Mouse (Mus musculus) midbrain, postnatal 0 days (tissue): ENCODE measurements around the gene Rasgef1c. TPM values are rescaled to one million over a fixed set of nuclear protein-coding genes. Genes with fewer than 3 reads are reported as not detected.

Experiments used
- ATAC-seq: fragments of 200-750 bp; cut with Nextera tagmentation; 2 replicates; pipeline ENCODE4 v1.8.0; 2017; ENCODE audit warnings: moderate number of reproducible peaks, mild to moderate bottlenecking, moderate TSS enrichment, moderate library complexity; ENCODE audit not compliant: low FRiP score
- DNase-seq: peaks from one replicate; pipeline ENCODE4 v3.0.0-alpha.2; 2015; ENCODE audit warnings: low spot score
- H3K27ac ChIP-seq: fragments of 300-500 bp; sonication (generic); 2 replicates; pipeline ENCODE4 v1.5.1; 2014; ENCODE audit warnings: low read depth, mild to moderate bottlenecking, low read length, mixed read lengths
- H3K27me3 ChIP-seq: fragments of 300-500 bp; sonication (generic); 2 replicates; pipeline ENCODE4 v1.6.1; 2014; ENCODE audit warnings: low read length, control low read depth, mixed read lengths; ENCODE audit not compliant: insufficient read depth
- H3K36me3 ChIP-seq: fragments of 300-500 bp; sonication (generic); 2 replicates; pipeline ENCODE4 v1.6.1; 2014; ENCODE audit warnings: low read length, control low read depth, mixed read lengths; ENCODE audit not compliant: insufficient read depth
- H3K4me1 ChIP-seq: fragments of 300-500 bp; sonication (generic); 2 replicates; pipeline ENCODE4 v1.6.1; 2014; ENCODE audit warnings: mild to moderate bottlenecking, control low read depth, antibody characterized with exemption, low read length, mixed read lengths; ENCODE audit not compliant: insufficient read depth
- H3K4me2 ChIP-seq: fragments of 300-500 bp; sonication (generic); 2 replicates; pipeline ENCODE4 v1.6.1; 2014; ENCODE audit warnings: low read depth, mild to moderate bottlenecking, low read length, mixed read lengths; ENCODE audit not compliant: poor library complexity, severe bottlenecking
- H3K4me3 ChIP-seq: fragments of 300-500 bp; sonication (generic); 2 replicates; pipeline ENCODE4 v1.5.1; 2014; ENCODE audit warnings: low read depth, mild to moderate bottlenecking, low read length, moderate library complexity
- H3K9ac ChIP-seq: fragments of 300-500 bp; sonication (generic); replicated peaks from 2 replicates; pipeline ENCODE4 v1.6.1; 2014; ENCODE audit warnings: mild to moderate bottlenecking, low read length, moderate library complexity, mixed read lengths; ENCODE audit not compliant: poor library complexity, severe bottlenecking
- H3K9me3 ChIP-seq: fragments of 300-500 bp; sonication (generic); 2 replicates; pipeline ENCODE4 v1.6.1; 2016; ENCODE audit warnings: low read length, control low read depth
- CTCF ChIP-seq: IDR thresholded peaks from 2 replicates; pipeline ENCODE4 v1.5.1; 2016; ENCODE audit warnings: antibody characterized with exemption, mild to moderate bottlenecking
- WGBS: fragments of 180-500 bp; shearing (Covaris S2); extraction: QIAGEN DNeasy Blood & Tissue Kit; methylation state at CpG from one replicate; pipeline ENCODE4 v1.1.7; 2014; 5-methylcytosine and 5-hydroxymethylcytosine counted together
- polyA plus RNA-seq: library from polyadenylated mRNA; unstranded; fragments of >200 nt; fragmentation: Nextera tagmentation; extraction: Ambion mirVana; gene quantifications from 2 replicates; pipeline ENCODE4 v1.2.1, GENCODE M21; 2015
- total RNA-seq: library from RNA; depleted of rRNA; stranded (reverse); fragments of >200 nt; gene quantifications from 2 replicates; pipeline ENCODE4 v1.2.3, GENCODE M21; 2014

Gene Rasgef1c
- total and polyA plus RNA-seq, 2 experiments from 2014 or later: 43.3 to 45.7 TPM

- 32% methylated on average over 5 of the region's 5 CpGs for WGBS
- Histone ChIP-seq H3K9ac (no peak overlapping the region), H3K4me1 (peaks cover 6% of the 10 kb centered on the region; the same call in 1 of the 2 replicates), H3K4me2 (no peak overlapping the region), H3K9me3 (no peaks in the 10 kb centered on the region), H3K27me3 (no peaks in the 10 kb centered on the region), H3K36me3 (no peaks in the 10 kb centered on the region), H3K27ac (no peak overlapping the region), H3K4me3 (no peak overlapping the region)
- TF ChIP-seq CTCF: no peak
- DNase-seq (peak; percentile 58), ATAC-seq (peak; percentile 47; the same call in 1 of the 2 replicates)
Measured at GRCm38 (mm10) chr11:49931037-49931625, 29.5 kb downstream of the Rasgef1c start.

GRCm38 (mm10) chr11:49931853-49932252 lies 30.2 kb downstream of the Rasgef1c start:
- H3K4me1 ChIP-seq: peaks cover 6% of the 10 kb centered on the region; the same call in 1 of the 2 replicates
- no peak overlapping the region for H3K4me3 ChIP-seq
- H3K27me3 ChIP-seq: no peaks in the 10 kb centered on the region
- H3K36me3 ChIP-seq: no peaks in the 10 kb centered on the region
- no peak overlapping the region for H3K9ac ChIP-seq
- H3K27ac ChIP-seq: no peak overlapping the region
- H3K4me2 ChIP-seq: no peak overlapping the region
- H3K9me3 ChIP-seq: no peaks in the 10 kb centered on the region
- DNase-seq (peak; percentile 70), ATAC-seq (peak; percentile 52; the same call in 1 of the 2 replicates)
- WGBS: 26% methylated on average over 7 of the region's 7 CpGs
- no peak for TF ChIP-seq CTCF

DNA sequence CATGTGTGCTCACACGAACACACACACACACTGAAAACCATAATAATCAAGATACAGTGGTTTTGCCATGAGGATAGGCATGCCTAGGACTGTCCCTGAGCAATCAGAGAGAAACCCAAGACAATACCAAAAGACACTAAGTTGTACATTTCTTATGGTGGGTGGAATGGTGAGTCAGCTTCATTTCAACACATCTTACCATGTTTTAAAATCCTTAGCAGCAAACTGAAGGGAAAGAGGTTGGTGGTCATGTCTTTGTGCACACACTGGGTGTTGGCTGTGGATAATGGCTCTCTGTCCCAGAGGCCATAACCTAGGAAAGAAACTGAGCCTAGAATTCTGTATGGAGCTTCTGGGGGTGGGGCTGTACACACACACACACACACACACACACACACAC lies 32.2 kb downstream of the Rasgef1c start:
- 65% methylated on average over 1 of the region's 1 CpGs for WGBS
- TF ChIP-seq CTCF: no peak
- ATAC-seq: no peak

DNA sequence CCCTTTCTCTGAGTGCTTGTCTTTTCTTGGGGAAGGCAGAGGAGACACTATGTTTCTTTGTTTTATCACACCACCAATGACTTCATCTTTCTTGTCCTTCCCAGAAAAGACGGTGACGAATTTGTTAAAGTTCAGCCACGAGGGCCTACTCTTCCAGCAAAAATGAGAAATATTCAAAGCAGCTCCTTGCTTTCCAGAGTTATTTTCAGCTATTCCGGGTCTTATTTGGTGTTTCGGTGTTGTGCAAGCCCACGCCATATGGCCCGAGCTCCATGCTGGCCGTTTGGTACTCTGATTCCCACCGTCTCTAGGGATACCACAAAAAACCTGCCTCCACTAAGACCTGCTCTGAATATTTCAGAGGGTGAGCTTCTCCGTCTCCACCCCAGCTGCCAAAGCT lies 32.7 kb downstream of the Rasgef1c start:
- Histone ChIP-seq H3K9ac (no peak overlapping the region), H3K4me3 (no peak overlapping the region), H3K27me3 (no peaks in the 10 kb centered on the region), H3K27ac (no peak overlapping the region), H3K4me2 (no peak overlapping the region), H3K36me3 (no peaks in the 10 kb centered on the region), H3K9me3 (no peaks in the 10 kb centered on the region), H3K4me1 (peaks cover 6% of the 10 kb centered on the region; the same call in 1 of the 2 replicates)
- DNase-seq (peak; percentile 53), ATAC-seq (no peak)
- WGBS: 54% methylated on average over 10 of the region's 10 CpGs
- no peak for TF ChIP-seq CTCF

More for the DNA sequence above, 32.2 kb downstream of the Rasgef1c start:
- H3K27me3 ChIP-seq: no peaks in the 10 kb centered on the region
- H3K9me3 ChIP-seq: no peaks in the 10 kb centered on the region
- no peak overlapping the region for H3K4me3 ChIP-seq
- peaks cover 6% of the 10 kb centered on the region; the same call in 1 of the 2 replicates for H3K4me1 ChIP-seq
- DNase-seq: no peak
- no peak overlapping the region for H3K27ac ChIP-seq
- no peak overlapping the region for H3K4me2 ChIP-seq
- no peak overlapping the region for H3K9ac ChIP-seq
- no peaks in the 10 kb centered on the region for H3K36me3 ChIP-seq

DNA sequence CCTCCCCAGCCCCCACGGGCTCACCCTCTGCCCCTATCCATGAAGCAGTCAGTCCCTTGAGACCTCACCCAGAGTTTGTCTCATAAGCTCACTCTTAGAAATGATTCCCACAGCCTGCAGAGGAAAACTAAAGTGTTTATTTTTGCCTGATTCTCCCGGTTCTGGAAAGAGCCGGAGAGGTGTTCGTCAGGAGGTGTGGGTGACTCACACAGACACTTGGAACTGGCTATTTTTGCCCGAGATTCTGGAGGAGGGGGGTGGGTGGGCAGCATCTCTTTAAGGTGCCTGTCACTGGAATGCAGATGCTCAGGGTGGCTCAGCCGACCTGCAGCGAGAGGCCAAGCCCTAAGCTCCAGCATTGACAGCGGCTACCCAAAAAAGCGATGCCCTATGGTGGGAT lies 34.8 kb downstream of the Rasgef1c start:
- Histone ChIP-seq H3K27ac (no peak overlapping the region), H3K9ac (no peak overlapping the region), H3K27me3 (no peaks in the 10 kb centered on the region), H3K4me3 (no peak overlapping the region), H3K4me2 (no peak overlapping the region), H3K36me3 (no peaks in the 10 kb centered on the region), H3K9me3 (no peaks in the 10 kb centered on the region), H3K4me1 (peaks cover under 1% of the 10 kb centered on the region; the same call in 1 of the 2 replicates)
- 79% methylated on average over 9 of the region's 9 CpGs for WGBS
- DNase-seq (no peak), ATAC-seq (no peak)
- TF ChIP-seq CTCF: no peak

GRCm38 (mm10) chr11:49937779-49938178 lies 36.1 kb downstream of the Rasgef1c start:
- 93% methylated on average over 6 of the region's 6 CpGs for WGBS
- no peak overlapping the region for H3K27ac ChIP-seq

More at GRCm38 (mm10) chr11:49937779-49938178, 36.1 kb downstream of the Rasgef1c start:
- Histone ChIP-seq H3K9ac (no peak overlapping the region), H3K36me3 (no peaks in the 10 kb centered on the region), H3K9me3 (no peaks in the 10 kb centered on the region), H3K4me2 (no peak overlapping the region), H3K4me3 (no peak overlapping the region), H3K27me3 (no peaks in the 10 kb centered on the region), H3K4me1 (no peaks in the 10 kb centered on the region)
- no peak for DNase-seq
- no peak for ATAC-seq
- TF ChIP-seq CTCF: no peak
